Mouse (Mus musculus) frontal cortex, adult 2 months (tissue): ENCODE measurements around the gene Sugt1. TPM values are rescaled to one million over a fixed set of nuclear protein-coding genes. Genes with fewer than 3 reads are reported as not detected.

Experiments
- DNase-seq, 2 experiments: peaks; one replicate each; pipeline ENCODE4 v3.0.0; 2022; ENCODE audit warnings: low spot score in 1 of 2; ENCODE audit errors: extremely low spot score in 1 of 2
- polyA plus RNA-seq: library from polyadenylated mRNA; depleted of rRNA; stranded (reverse); fragments of >200 nt; gene quantifications from 2 replicates; pipeline ENCODE4 v1.2.3, GENCODE M21; 2012

Gene Sugt1
- polyA plus RNA-seq, 1 experiment: 39.0 TPM

DNA sequence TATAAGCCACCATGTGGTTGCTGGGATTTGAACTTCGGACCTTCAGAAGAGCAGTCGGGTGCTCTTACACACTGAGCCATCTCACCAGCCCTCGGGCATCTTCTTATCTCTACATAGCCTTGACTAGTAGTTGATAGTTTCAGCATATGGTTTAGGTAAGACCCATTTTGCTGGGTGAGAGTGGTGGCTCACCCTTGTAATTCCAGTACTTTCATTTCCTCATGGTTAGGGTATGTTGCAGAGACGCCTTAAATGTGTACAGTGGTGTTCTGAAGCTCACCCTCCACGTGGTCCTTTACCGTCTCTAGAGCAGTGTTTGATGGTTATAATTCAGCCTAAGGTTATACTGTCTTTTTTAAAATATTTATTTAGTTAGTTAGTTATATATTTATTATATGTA, 18.9 kb downstream of the Sugt1 start:
- DNase-seq: no peak

DNA sequence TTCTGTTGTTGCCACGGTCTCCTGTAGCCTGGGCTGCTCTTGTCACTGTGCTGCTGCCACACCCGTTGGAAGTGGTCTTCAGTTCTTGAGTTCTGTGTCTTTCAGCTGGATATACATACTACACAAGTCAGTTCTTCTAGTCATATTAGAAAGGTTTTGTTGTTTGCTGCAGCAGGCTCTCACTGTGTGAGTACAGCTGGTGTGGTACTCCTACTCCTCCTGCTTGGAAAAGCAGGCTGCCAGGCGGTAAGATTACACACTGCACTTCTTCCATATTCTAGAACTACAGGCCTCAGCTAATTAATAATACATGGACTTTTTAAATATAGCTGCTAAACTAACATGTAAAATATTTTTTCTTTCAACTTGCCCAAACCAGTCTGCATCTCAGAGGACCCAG, 19.4 kb downstream of the Sugt1 start:
- DNase-seq: peak in 1 of 2 experiments; percentile 30

DNA sequence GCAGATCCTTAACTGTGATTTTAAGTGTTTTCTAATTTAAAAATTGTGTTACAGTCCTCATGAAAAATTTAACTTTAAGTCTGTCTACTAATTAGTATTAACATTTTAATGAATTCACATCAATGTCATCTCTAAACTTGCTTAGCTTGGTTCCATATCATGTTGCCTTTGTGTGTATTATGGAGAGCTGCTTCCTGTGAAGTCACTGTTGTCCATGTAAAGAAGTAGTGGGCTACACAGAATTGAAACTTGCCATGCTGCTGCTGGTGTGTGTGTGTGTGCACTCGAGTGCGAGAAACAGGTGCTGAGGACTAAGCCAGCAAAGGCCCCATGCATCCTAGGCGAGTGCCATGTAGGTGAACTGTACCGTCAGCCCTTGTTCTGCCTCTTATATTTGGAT, 19.9 kb downstream of the Sugt1 start:
- no peak for DNase-seq

DNA sequence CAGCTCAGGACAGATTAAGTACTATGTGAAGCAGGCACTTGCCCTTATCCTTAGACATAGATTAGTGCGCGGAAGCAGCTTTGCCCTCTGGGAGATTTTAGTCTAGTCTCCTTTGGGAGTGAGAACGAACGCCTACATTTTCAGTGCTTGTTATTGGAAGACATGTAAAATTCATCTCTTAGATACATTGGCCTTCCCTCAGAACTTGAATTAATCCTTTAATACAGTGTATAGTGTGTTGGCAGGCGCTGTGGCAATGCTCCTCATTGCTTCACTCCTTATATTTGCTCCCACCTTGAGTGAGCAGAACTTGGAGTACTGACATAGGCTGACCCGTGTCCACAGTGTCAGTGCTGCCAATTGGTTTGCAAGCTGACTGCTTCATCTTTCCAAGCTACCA, 20.8 kb downstream of the Sugt1 start:
- no peak for DNase-seq

DNA sequence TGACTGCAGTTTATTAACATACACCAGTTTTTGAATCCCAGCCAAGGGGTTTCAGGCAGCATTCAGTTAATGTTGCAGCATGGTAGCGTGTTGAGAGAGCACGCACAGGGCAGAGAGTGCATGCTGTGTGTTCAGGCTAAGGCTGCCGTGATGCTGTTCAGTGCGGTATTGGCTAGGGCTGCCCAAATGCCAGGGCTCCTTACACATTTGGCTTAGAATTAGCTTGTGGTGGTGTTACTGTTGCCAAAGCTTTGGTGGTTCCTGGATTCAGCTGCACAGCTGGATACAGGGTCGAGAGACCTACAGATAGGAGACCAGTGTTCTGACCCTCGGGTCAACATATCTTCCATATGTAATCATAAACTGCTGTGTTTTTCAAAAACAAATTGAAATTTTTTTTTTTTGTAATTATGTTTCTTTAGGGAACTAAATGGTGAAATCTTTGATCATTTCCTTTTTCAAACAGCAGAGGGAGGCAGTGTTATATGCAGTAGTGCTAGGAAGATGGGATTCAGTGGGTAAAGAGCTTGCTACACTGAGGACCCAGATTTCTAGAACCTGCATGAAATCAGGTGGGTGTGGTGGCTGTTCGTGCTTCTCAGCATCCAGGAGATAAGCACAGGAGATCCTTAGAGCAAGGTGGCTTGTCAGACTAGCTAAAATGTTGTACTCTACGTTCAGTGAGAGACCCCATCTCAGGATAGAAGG, 29.8 kb downstream of the Sugt1 start:
- peak; percentile 9 to 77 for DNase-seq

DNA sequence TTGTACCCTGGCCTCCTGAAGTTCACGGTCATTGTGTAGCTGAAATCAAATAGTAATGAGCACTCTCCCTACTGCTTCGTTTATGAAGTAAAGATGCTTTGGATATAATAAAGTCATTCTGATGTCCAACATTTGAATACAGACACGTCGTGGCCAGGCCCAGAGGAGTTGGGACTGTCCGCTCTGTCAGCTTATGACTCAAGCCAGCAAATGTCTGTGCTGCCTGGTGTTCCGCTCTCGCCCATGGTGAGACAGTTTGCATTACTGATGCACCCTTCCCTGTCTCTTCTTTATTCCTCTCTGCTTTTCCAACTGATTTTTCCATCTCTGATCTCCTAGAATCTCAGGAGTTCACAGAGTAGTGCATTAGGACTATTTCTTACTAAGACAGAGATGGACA, 32.3 kb downstream of the Sugt1 start:
- DNase-seq: no peak

DNA sequence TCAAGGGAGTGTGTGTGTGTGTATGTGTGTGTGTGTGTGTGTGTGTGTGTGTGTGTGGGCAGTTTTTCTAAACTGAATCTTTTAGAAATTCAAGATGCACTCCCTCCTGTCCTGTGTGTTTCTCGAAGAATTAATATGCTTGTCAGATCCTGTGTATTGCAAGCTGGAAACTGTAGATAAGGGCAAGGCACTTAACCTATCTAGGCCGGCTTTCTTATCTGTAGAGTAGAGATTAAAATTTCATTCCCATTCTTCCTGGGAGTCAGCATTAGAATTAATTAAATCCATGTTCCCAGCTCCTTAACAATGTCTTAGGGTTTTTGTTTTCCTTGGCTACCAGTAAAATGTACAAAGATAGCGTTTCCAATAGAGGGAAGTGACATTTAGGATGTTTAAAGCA, 33.7 kb downstream of the Sugt1 start:
- DNase-seq: no peak

DNA sequence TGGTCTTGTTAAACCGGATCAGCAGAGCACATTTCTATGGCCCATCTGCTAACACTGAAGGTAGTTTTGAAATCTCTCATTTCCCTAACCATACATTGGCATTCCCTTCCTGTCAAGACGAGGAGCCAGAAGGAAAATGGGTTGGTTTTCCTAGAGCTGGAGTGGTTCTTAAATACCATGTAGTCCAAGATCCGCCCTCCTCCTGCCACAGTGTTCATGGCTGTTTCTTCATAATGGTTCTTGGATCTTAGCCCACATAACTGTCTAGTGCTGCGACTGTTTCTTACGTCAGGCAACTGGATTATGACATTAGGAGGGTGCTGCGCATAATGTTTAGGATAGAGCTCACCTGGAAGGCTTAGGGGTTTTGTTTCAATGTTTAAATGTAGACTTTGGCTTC, 44.8 kb downstream of the Sugt1 start:
- no peak for DNase-seq

DNA sequence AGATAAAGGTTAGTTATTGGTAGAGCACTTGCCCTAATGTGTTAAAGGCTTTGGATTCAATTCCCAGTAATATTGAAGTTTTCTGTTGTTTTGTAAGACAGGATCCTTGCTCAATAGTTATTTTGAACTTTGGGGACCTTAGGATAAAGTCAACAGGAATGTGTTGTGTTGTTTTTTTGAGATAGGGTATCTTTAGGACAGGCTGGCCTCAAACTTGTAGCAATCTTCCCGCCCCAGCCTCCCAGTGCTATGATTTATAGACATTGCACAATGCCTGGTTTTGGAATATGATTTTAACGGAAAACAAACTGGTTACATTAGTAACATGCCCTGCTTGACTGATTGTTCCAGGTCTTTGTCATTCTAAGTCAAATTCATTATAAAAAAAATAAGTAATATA, 45.7 kb downstream of the Sugt1 start:
- DNase-seq: no peak

DNA sequence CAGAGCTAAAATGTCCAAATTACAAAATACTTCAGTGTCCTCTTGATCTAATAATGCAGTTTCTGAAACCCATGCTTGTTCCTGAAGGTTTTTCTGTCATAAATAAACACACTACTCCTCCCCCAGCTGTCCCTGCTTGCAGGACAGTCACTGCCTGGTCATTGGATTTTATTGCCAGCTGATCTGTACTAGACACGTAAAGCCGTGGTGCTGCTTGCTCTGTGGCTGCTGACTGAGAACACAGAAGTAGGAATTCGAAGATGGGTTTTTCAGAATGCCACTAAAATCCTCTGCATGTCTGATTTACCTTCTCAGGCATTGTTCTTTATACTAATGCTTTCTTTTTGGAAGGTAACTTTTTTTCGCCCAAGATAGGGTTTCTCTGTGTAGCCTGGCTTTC, 49.3 kb downstream of the Sugt1 start:
- no peak for DNase-seq

DNA sequence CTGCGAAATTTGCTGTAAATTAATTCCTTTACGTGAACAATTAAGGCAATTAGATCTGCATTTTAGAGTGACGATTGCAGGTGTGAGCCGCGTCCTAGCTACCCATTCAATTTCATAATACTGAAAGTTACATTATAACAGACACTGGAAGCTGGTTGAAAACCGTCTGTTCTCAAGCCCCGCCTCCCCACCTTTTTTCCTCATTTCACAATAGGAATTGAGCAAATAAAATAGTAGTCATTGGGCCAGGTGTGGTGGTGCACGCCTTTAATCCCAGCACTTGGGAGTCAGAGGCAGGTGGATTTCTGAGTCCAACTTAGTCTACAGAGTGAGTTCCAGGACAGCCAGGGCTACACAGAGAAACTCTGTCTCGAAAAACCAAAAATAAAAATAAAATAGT, 54.6 kb downstream of the Sugt1 start:
- no peak for DNase-seq

DNA sequence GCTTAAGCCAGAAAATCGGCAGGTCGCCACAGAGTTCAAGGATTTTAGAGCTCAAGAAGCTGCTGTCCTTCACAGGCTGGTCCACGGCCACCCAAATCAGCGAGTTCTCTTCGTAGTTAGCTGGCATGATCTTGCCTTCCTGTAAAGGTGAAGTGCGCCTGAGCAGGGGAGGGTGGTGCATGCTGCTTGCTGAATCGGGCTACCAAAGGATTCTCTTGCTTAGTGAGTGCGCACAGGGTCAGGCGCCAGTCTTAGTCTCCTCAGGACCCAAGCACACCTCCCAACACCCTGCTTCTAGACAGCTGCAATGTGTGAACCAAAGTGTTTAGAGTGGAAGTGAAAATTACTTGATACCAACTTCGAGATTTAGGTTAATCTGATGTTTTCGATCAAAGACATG, 57.9 kb downstream of the Sugt1 start:
- no peak for DNase-seq

DNA sequence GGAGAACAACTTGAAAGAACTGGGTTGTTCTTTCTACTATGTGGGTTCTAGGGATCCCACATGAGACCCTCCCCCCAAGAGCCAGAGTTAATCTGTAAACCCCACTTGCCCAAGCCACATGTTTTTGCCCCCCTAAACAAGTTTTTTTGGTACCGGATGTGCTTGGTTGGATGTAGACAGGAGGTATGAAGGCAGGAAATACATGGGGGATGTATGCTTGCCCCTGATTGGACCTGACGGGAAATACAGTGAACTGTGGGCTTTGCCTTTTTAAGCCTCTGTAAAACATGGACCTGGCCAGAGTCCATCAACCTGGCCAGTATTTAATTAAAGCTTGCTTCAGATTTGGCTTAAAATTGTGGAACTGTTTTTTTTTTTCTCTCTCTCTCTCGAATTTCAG, 62.2 kb downstream of the Sugt1 start:
- DNase-seq: no peak

DNA sequence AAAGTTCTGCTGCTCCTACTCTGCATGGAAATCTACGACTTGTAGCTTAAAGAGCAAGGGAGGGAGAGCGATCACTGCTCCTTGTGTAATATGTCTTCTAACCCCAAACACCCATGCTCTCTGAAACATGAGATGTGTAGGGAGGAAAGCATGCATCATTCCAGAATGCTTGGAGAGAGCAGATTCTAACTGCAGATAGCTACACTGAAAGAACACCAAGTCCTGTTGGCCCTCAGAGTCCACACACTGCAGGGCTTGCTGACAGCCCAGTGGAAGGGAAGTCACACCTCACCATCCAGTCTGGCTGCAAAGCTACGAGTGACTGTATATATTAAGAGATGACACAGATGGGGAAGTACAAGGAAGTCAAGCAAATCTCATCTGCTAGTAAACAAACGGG, 65.2 kb downstream of the Sugt1 start:
- no peak for DNase-seq

DNA sequence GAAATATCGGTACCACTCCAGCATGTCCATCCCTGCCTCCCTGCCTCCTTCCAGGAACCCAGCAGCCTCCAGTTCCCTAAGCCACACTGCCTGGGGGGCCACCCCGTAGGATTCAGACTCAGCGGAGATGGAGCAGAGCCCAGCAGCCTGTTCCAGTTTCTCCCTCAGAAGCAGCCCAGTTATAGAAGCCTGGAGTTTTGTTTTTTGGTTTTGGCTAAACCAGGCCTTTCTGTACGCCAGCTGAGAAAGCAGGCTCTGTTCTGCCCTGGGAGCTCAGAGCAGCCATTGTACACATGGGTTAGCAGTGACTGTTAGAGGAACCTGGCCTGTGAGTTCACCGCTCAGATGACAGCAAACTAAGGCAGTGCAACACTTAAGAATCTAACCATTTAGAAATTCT, 70.8 kb downstream of the Sugt1 start:
- peak; percentile 33 to 60 for DNase-seq

DNA sequence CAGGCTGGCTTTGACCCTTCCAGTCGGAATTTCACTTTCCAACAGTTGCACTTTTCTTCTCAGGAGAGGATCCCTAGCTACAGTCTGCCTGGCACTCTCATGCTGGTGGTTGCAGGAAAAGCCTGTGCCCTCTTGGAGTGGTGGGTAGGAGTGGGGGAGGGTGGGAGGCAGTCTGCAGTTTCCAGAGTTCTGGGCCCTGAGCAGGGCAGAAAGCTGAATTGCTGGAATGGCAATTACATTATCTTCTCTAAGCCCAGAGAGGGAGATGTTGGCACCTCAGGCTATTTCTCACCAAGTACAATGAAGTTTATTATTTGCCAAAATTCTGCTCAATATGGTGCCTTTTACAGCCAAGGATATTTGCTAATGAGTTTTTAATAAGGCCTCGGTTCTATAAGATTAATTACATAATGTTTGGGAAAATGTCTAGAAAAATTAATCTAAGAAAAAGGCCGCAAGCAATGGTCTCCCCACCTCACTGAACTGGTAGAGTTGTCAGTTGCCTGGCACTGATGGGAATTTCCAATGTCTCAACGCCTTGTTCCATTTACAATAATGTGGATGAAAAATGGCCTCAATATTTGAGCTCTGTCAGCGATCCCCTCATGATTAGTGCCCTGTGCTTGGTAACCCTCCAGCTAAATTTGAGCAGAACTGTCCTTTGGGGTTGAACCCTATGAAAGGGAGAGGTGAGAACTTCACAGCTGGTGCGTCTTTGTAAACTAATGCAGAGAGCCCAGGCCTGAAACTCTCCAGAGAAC, 71.4 kb downstream of the Sugt1 start:
- DNase-seq: no peak

DNA sequence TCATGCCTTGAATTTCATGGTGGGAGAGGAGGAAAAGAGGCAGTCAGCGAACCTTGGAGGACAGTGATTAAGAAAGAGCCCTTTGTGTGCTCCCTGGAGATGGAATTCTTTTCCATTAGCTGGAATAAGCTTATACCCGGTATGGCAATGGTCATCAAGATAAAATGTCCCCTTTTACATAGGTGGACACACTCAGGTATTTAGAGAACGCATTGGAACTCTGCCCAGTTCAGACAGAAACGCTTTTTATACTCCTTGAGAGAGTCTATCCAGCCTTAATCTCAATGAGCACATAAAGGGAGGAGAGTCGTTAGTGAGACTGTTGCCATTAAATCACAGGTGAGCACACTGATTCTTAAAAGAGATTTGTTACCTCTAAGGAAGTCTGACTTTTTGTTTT, 73.0 kb downstream of the Sugt1 start:
- no peak for DNase-seq

DNA sequence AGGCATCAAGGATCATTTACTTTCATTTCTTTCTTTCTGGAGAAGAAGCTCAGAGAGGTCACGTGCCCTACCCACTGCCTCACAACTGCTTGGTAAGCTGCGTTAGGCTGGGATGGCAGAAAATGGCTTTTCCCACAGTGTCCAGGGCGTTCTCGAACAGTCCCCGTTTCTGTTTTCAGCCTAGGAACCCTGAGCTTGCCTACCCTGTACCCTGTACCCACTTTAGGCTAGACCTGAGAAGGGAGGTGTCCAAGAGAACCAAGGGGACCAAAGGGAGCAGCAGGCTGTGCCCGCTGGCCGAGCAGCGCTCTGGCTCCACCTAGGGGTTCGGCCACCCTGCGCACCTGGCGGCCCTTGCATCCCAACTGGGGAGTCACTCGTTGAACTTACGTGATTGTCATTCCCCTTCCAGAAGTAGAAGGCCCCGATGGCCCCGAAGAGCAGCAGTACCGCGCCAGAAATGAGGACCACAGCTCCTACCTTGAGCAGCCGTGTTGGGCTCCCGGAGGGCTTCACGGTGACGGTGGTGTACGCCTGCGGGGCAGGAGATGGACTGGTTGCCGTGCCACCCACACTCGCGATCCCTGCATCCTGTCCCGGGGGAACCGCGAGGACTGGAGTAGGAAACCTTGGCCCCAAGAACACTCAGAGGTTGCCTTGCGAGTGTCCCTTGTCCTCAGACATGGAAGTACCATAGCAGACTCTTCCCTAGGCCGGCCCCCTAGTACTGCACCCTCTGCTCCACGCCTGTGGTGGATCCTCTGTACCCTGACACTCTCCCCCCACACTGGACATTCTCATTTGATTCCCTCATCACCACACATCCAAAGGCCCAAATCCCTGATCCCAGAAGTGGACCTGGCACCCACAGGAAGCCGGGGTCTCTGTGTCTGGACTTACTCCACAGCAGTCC, 73.8 kb downstream of the Sugt1 start:
- peak in 1 of 2 experiments; percentile 51 for DNase-seq

DNA sequence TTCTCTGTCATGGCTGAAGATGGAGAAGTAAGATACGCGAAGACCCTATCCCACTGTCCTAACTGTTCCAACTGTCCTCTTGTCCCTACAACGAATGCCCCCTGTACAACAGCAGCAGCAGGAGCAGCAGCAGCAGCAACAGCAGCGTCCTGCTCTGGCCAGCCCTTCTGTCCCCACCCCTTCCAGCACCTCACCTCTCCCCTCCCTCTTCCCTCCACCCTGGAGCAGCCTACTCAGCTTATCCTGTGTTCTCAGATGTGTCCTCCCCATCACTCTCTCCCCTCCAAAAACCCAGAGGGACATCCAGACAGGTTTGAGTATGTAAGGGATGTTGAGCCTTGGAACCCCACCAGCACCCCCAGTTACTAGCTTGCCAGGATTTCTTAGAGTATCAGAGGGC, 74.5 kb downstream of the Sugt1 start, which contains the start of gene Cnmd:
Gene Cnmd (minus strand): TSS at position 170 of the 400 bp plus-strand sequence.
- DNase-seq: no peak

DNA sequence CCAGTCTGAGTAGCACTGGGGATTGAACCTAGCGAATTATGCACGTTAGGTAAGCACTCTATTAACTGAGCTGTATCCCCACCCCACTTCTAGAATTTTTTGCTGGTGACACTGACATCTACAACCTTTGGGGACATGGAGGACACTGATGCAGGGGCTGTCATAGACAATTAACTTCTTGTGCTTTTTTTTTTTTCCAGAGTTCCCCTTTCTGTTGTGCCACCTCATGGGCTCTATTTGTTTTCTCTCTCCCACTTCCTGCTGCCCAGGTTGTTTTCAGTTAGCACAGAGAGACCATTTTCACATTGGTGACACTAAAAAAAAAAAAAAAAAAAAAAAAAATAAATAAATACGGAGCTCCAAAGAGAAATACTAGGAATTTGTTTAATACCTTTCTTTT, 83.5 kb downstream of the Sugt1 start:
- no peak for DNase-seq

DNA sequence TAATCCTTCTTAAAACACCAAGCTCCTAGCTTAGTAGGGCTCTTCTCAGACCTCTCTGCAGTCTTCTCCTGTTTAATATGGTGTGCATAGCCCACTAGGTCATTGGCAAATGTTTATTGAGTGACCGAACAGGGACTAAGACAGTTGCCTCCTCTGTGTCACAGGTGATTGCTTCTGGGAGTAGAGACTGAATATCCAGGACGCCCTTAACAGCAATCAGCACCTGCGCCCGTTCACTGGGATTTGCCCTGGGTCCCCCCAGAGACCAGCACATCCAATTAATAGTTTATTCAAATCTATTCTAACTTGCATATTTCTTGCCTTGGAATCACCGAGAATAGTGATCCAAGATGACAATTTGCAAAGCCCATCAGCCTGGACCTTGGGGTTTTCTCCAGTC, 85.1 kb downstream of the Sugt1 start:
- DNase-seq: no peak
